Mouse (Mus musculus) midbrain, postnatal 0 days (tissue): ENCODE data around the gene Wnk2. TPM values are rescaled to one million over a fixed set of nuclear protein-coding genes. Genes with fewer than 3 reads are reported as not detected.

Experiments
- ATAC-seq: fragments of 200-750 bp; cut with Nextera tagmentation; 2 replicates; pipeline ENCODE4 v1.8.0; 2017; ENCODE audit warnings: moderate number of reproducible peaks, mild to moderate bottlenecking, moderate TSS enrichment, moderate library complexity; ENCODE audit not compliant: low FRiP score
- DNase-seq: peaks from one replicate; pipeline ENCODE4 v3.0.0-alpha.2; 2015; ENCODE audit warnings: low spot score
- H3K27ac ChIP-seq: fragments of 300-500 bp; sonication (generic); 2 replicates; pipeline ENCODE4 v1.5.1; 2014; ENCODE audit warnings: low read depth, mild to moderate bottlenecking, low read length, mixed read lengths
- H3K27me3 ChIP-seq: fragments of 300-500 bp; sonication (generic); 2 replicates; pipeline ENCODE4 v1.6.1; 2014; ENCODE audit warnings: low read length, control low read depth, mixed read lengths; ENCODE audit not compliant: insufficient read depth
- H3K36me3 ChIP-seq: fragments of 300-500 bp; sonication (generic); 2 replicates; pipeline ENCODE4 v1.6.1; 2014; ENCODE audit warnings: low read length, control low read depth, mixed read lengths; ENCODE audit not compliant: insufficient read depth
- H3K4me1 ChIP-seq: fragments of 300-500 bp; sonication (generic); 2 replicates; pipeline ENCODE4 v1.6.1; 2014; ENCODE audit warnings: mild to moderate bottlenecking, control low read depth, antibody characterized with exemption, low read length, mixed read lengths; ENCODE audit not compliant: insufficient read depth
- H3K4me2 ChIP-seq: fragments of 300-500 bp; sonication (generic); 2 replicates; pipeline ENCODE4 v1.6.1; 2014; ENCODE audit warnings: low read depth, mild to moderate bottlenecking, low read length, mixed read lengths; ENCODE audit not compliant: poor library complexity, severe bottlenecking
- H3K4me3 ChIP-seq: fragments of 300-500 bp; sonication (generic); 2 replicates; pipeline ENCODE4 v1.5.1; 2014; ENCODE audit warnings: low read depth, mild to moderate bottlenecking, low read length, moderate library complexity
- H3K9ac ChIP-seq: fragments of 300-500 bp; sonication (generic); replicated peaks from 2 replicates; pipeline ENCODE4 v1.6.1; 2014; ENCODE audit warnings: mild to moderate bottlenecking, low read length, moderate library complexity, mixed read lengths; ENCODE audit not compliant: poor library complexity, severe bottlenecking
- H3K9me3 ChIP-seq: fragments of 300-500 bp; sonication (generic); 2 replicates; pipeline ENCODE4 v1.6.1; 2016; ENCODE audit warnings: low read length, control low read depth
- CTCF ChIP-seq: IDR thresholded peaks from 2 replicates; pipeline ENCODE4 v1.5.1; 2016; ENCODE audit warnings: antibody characterized with exemption, mild to moderate bottlenecking
- WGBS: fragments of 180-500 bp; shearing (Covaris S2); extraction: QIAGEN DNeasy Blood & Tissue Kit; methylation state at CpG from one replicate; pipeline ENCODE4 v1.1.7; 2014; 5-methylcytosine and 5-hydroxymethylcytosine counted together
- polyA plus RNA-seq: library from polyadenylated mRNA; unstranded; fragments of >200 nt; fragmentation: Nextera tagmentation; extraction: Ambion mirVana; gene quantifications from 2 replicates; pipeline ENCODE4 v1.2.1, GENCODE M21; 2015
- total RNA-seq: library from RNA; depleted of rRNA; stranded (reverse); fragments of >200 nt; gene quantifications from 2 replicates; pipeline ENCODE4 v1.2.3, GENCODE M21; 2014

Wnk2 gene
- total and polyA plus RNA-seq, 2 experiments from 2014 or later = 17.7 to 62.9 TPM

GRCm38 (mm10) chr13:49084781-49085180, 63.0 kb downstream of the Wnk2 start:
- H3K27ac ChIP-seq = no peak overlapping the region
- ATAC-seq (no peak), DNase-seq (no peak)
- H3K4me3 ChIP-seq = no peak overlapping the region
- H3K4me2 ChIP-seq = no peak overlapping the region
- H3K27me3 ChIP-seq = no peaks in the 10 kb centered on the region
- WGBS = 81% methylated on average over 4 of the region's 4 CpGs
- H3K9ac ChIP-seq = no peak overlapping the region
- H3K36me3 ChIP-seq = peaks cover 53% of the 10 kb centered on the region
- no peaks in the 10 kb centered on the region for H3K9me3 ChIP-seq
- H3K4me1 ChIP-seq = no peaks in the 10 kb centered on the region
- no peak for TF ChIP-seq CTCF

GRCm38 (mm10) chr13:49083941-49084340, 63.9 kb downstream of the Wnk2 start:
- no peak overlapping the region for H3K9ac ChIP-seq
- no peak overlapping the region for H3K4me2 ChIP-seq
- no peaks in the 10 kb centered on the region for H3K27me3 ChIP-seq
- no peak overlapping the region for H3K27ac ChIP-seq
- TF ChIP-seq CTCF = no peak
- no peak overlapping the region for H3K4me3 ChIP-seq
- ATAC-seq (no peak), DNase-seq (peak; percentile 43)
- no peaks in the 10 kb centered on the region for H3K4me1 ChIP-seq
- 68% methylated on average over 9 of the region's 9 CpGs for WGBS
- H3K9me3 ChIP-seq = no peaks in the 10 kb centered on the region
- peaks cover 54% of the 10 kb centered on the region for H3K36me3 ChIP-seq

- H3K27me3 ChIP-seq = no peaks in the 10 kb centered on the region
- H3K4me2 ChIP-seq = no peak overlapping the region
- no peaks in the 10 kb centered on the region for H3K9me3 ChIP-seq
- ATAC-seq = no peak
- WGBS = 88% methylated on average over 14 of the region's 14 CpGs
- H3K27ac ChIP-seq = no peak overlapping the region
- no peak for DNase-seq
- no peak overlapping the region for H3K4me3 ChIP-seq
- H3K9ac ChIP-seq = no peak overlapping the region
- TF ChIP-seq CTCF = no peak
- no peaks in the 10 kb centered on the region for H3K4me1 ChIP-seq
- H3K36me3 ChIP-seq = peaks cover 60% of the 10 kb centered on the region
Observed at GRCm38 (mm10) chr13:49082151-49082879, 65.5 kb downstream of the Wnk2 start.

GRCm38 (mm10) chr13:49076196-49076595, 71.6 kb downstream of the Wnk2 start:
- Histone ChIP-seq H3K27me3 (no peaks in the 10 kb centered on the region), H3K4me2 (no peak overlapping the region), H3K9ac (no peak overlapping the region), H3K4me3 (no peak overlapping the region), H3K4me1 (no peaks in the 10 kb centered on the region), H3K9me3 (no peaks in the 10 kb centered on the region), H3K27ac (no peak overlapping the region), H3K36me3 (peaks cover 60% of the 10 kb centered on the region)
- TF ChIP-seq CTCF = no peak
- 88% methylated on average over 11 of the region's 11 CpGs for WGBS
- DNase-seq (no peak), ATAC-seq (no peak)

GRCm38 (mm10) chr13:49075377-49075776, 72.4 kb downstream of the Wnk2 start:
- Histone ChIP-seq H3K4me3 (no peak overlapping the region), H3K4me1 (no peaks in the 10 kb centered on the region), H3K9me3 (no peaks in the 10 kb centered on the region), H3K4me2 (no peak overlapping the region), H3K27ac (no peak overlapping the region), H3K9ac (no peak overlapping the region), H3K36me3 (peaks cover 62% of the 10 kb centered on the region), H3K27me3 (no peaks in the 10 kb centered on the region)
- no peak for TF ChIP-seq CTCF
- no peak for DNase-seq
- ATAC-seq = no peak
- 84% methylated on average over 3 of the region's 3 CpGs for WGBS

- peak; percentile 28; the same call in 1 of the 2 replicates for TF ChIP-seq CTCF
- H3K27ac ChIP-seq = no peak overlapping the region
- H3K9ac ChIP-seq = no peak overlapping the region
- H3K9me3 ChIP-seq = no peaks in the 10 kb centered on the region
- H3K4me1 ChIP-seq = no peaks in the 10 kb centered on the region
- 79% methylated on average over 6 of the region's 6 CpGs for WGBS
- no peak overlapping the region for H3K4me2 ChIP-seq
- ATAC-seq = no peak
- H3K27me3 ChIP-seq = no peaks in the 10 kb centered on the region
- H3K4me3 ChIP-seq = no peak overlapping the region
- DNase-seq = no peak
- H3K36me3 ChIP-seq = peaks cover 61% of the 10 kb centered on the region
Observed at GRCm38 (mm10) chr13:49073295-49073694, 74.5 kb downstream of the Wnk2 start.
